Mouse (Mus musculus): ENCODE measurements around the gene Cdk5r1. TPM values are rescaled to one million over a fixed set of nuclear protein-coding genes. Genes with fewer than 3 reads are reported as not detected.

Gene Cdk5r1
- polyA plus RNA-seq, 1 experiment from 2014 or later: 58.8 TPM

DNA sequence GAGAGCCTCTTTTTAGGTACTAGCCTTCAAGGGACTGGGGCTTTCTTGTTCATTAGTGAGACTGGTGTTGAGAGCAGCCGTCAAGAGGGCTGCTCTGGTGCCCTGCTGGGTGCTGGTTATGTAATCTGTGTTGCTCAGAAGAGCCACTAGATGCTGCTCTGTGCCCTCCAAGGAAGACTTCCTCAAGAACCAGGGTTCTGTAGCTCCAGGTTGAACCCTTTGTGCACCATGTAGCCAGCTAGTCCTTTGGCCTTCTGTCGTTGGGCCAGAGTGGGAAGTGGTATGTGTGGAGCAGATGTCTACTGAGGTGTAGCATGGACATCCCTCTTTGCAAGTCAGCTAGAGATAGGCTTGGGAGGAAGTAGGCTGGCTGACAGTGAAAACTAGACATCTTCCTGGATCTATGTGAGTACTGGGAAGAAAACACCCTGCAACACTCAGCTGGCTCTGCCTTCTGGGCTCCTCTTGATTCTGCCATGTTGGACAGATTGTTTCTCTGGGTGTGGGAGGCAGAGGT lies 2.6 kb upstream of the Cdk5r1 start:
- 71% methylated on average over 2 of the region's 2 CpGs for WGBS
- H3K9ac ChIP-seq (replicated peaks): no peak overlapping the region
- no peak overlapping the region for H3K4me3 ChIP-seq
- H3K4me2 ChIP-seq (replicated peaks): no peak overlapping the region
- H3K27me3 ChIP-seq: peaks cover 38% of the 10 kb centered on the region
- no peak overlapping the region for H3K27ac ChIP-seq (replicated peaks)
- ATAC-seq (ENCODE audit: low FRiP score, low read depth): no peak
- peaks cover 22% of the 10 kb centered on the region for H3K4me1 ChIP-seq
- H3K9me3 ChIP-seq: no peaks in the 10 kb centered on the region
- H3K36me3 ChIP-seq: peaks cover 45% of the 10 kb centered on the region

DNA sequence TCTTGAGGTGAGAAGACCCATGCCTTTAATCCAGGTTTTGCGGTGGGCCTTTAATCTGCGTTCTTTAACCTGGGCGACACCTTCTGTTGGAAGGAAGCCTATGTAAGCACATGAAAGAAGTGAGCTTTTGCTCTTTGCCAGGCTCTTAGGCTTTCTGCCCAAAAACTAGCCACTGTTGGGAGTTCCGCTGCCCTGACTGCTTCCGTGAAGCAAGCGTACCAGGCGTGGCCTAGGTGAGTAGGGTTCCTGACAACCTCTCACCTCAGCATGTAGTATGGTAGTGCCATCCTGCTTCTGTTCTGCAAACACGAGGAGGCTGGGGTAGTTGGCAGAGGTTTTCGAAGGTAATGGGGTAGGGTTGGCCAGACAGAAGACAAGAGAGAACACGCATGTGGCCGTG lies 2.0 kb upstream of the Cdk5r1 start:
- no peaks in the 10 kb centered on the region for H3K9me3 ChIP-seq
- peaks cover 28% of the 10 kb centered on the region for H3K4me1 ChIP-seq
- no peak overlapping the region for H3K9ac ChIP-seq (replicated peaks)
- no peak for ATAC-seq (ENCODE audit: low FRiP score, low read depth)
- WGBS: 93% methylated on average over 11 of the region's 11 CpGs
- peaks cover 43% of the 10 kb centered on the region for H3K27me3 ChIP-seq
- peak overlapping the region; percentile 96; the same call in 1 of the 2 replicates for H3K27ac ChIP-seq (replicated peaks)
- no peak overlapping the region for H3K4me3 ChIP-seq
- H3K4me2 ChIP-seq (replicated peaks): no peak overlapping the region
- H3K36me3 ChIP-seq: peaks cover 45% of the 10 kb centered on the region

DNA sequence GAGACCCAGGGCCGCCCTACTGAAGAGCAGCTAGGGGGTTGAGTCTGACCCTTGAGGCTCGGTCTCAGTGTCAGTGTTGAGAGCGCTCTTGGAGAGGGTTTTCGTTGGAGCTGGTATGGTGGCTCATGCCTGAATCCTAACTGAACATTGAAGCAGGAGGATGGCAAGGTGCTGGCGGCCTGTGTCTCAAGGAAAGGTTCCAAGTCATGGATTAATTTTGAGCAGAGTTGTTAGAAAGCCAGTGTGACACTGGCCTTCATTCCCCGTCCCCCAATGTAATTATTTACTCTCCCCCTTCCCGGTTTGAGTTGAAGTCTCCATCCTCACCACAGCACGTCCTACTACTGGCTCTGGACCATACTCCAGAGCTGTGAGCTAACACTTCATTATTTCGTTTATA lies 1.3 kb upstream of the Cdk5r1 start:
- WGBS: 81% methylated on average over 9 of the region's 9 CpGs
- Histone ChIP-seq H3K36me3 (peaks cover 39% of the 10 kb centered on the region), H3K9ac (replicated peaks) (no peak overlapping the region), H3K4me3 (no peak overlapping the region), H3K27ac (replicated peaks) (peak overlapping the region; percentile 96), H3K9me3 (no peaks in the 10 kb centered on the region), H3K4me2 (replicated peaks) (peak overlapping the region; percentile 82; the same call in 1 of the 2 replicates), H3K4me1 (peaks cover 30% of the 10 kb centered on the region), H3K27me3 (peaks cover 44% of the 10 kb centered on the region)
- ATAC-seq (ENCODE audit: low FRiP score, low read depth): no peak

GRCm38 (mm10) chr11:80477341-80478199 lies 747 bp downstream of the Cdk5r1 start:
- Histone ChIP-seq H3K9ac (replicated peaks) (peak overlapping the region; percentile 96), H3K27me3 (peaks cover 49% of the 10 kb centered on the region), H3K27ac (replicated peaks) (peak overlapping the region; percentile 96), H3K9me3 (no peaks in the 10 kb centered on the region), H3K36me3 (peaks cover 24% of the 10 kb centered on the region), H3K4me3 (peak overlapping the region; percentile 89), H3K4me2 (replicated peaks) (peak overlapping the region; percentile 82), H3K4me1 (peaks cover 44% of the 10 kb centered on the region)
- ATAC-seq (ENCODE audit: low FRiP score, low read depth): peak; percentile 38
- WGBS: 11% methylated on average over 55 of the region's 55 CpGs

- peaks cover 13% of the 10 kb centered on the region; the same call in 1 of the 2 replicates for H3K36me3 ChIP-seq
- H3K4me1 ChIP-seq: peaks cover 57% of the 10 kb centered on the region
- peaks cover 57% of the 10 kb centered on the region for H3K27me3 ChIP-seq
- H3K4me2 ChIP-seq (replicated peaks): peak overlapping the region; percentile 82
- ATAC-seq (ENCODE audit: low FRiP score, low read depth): no peak
- no peaks in the 10 kb centered on the region for H3K9me3 ChIP-seq
- H3K27ac ChIP-seq (replicated peaks): peak overlapping the region; percentile 96
- peak overlapping the region; percentile 89 for H3K4me3 ChIP-seq
- 51% methylated on average over 14 of the region's 14 CpGs for WGBS
- H3K9ac ChIP-seq (replicated peaks): peak overlapping the region; percentile 96
Observed at GRCm38 (mm10) chr11:80478694-80479412, 2.0 kb downstream of the Cdk5r1 start.

DNA sequence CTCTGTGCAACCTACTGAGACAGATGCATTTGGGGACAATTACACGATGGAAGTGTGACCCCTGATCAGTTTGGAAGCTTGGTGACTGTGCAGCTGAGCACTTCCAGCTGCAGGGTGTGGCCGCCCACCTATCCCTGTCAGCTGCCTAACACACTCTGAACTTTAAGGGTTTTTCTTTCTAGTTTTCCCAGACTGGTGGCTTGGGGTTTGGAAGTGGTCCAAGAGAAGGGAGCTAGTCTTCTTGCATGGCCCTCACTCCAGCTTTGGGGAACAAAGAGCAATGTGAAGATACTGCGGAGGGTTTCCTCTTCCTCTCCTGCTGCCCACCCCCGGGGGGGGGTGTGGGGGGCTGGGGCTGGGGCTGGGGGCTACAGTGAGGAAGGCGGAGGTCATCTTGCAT lies 2.6 kb downstream of the Cdk5r1 start:
- WGBS: 51% methylated on average over 5 of the region's 5 CpGs
- H3K27me3 ChIP-seq: peaks cover 56% of the 10 kb centered on the region

GRCm38 (mm10) chr11:80479906-80480866 lies 3.4 kb downstream of the Cdk5r1 start:
- Histone ChIP-seq H3K9me3 (no peaks in the 10 kb centered on the region), H3K4me3 (peak overlapping the region; percentile 89), H3K27me3 (peaks cover 50% of the 10 kb centered on the region), H3K4me2 (replicated peaks) (peak overlapping the region; percentile 82), H3K4me1 (peaks cover 69% of the 10 kb centered on the region), H3K9ac (replicated peaks) (peak overlapping the region; percentile 96), H3K36me3 (peaks cover 12% of the 10 kb centered on the region; the same call in 1 of the 2 replicates), H3K27ac (replicated peaks) (0 out of 2 replicates have a peak overlapping the region, but pooled peaks have one; percentile 50)
- no peak for ATAC-seq (ENCODE audit: low FRiP score, low read depth)
- 70% methylated on average over 31 of the region's 31 CpGs for WGBS

More for the DNA sequence above, 2.6 kb downstream of the Cdk5r1 start:
- Histone ChIP-seq H3K4me1 (peaks cover 62% of the 10 kb centered on the region), H3K4me3 (peak overlapping the region; percentile 89), H3K27ac (replicated peaks) (peak overlapping the region; percentile 96), H3K9me3 (no peaks in the 10 kb centered on the region), H3K9ac (replicated peaks) (peak overlapping the region; percentile 96), H3K4me2 (replicated peaks) (peak overlapping the region; percentile 82), H3K36me3 (peaks cover 12% of the 10 kb centered on the region; the same call in 1 of the 2 replicates)
- no peak for ATAC-seq (ENCODE audit: low FRiP score, low read depth)

DNA sequence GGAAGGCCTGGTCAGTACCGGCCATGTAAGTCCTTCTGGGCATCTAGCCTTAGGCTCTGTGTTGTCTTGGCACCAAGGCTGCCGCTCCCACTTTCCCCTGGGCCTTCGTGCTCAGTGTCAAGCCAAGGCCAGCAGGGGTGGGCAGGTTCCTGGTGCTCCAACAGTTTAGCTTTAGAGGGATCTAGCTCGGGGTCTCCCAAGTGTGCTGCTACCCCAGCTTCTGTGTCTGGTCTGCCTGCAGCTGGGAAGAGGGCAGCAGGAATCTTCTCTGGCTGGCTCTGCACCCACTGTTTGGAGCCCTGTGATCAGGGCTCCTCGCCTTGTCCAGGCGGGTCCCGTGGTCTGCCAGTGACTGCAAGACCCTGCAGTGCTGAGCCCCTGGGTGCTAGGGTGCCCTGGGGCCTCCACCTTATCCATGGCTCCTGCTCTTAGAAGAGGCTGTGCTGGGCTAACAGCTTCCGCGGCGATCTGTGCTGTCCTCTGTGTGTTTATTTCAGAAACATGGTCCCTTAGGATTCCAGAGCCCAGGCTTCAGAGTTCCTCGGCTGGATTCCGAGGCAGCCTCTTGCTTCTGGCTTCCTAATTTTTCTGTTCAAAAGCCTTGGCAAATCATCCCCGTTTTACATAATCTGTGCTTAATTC lies 4.7 kb downstream of the Cdk5r1 start:
- ATAC-seq (ENCODE audit: low FRiP score, low read depth): no peak
- H3K4me1 ChIP-seq: peaks cover 63% of the 10 kb centered on the region
- H3K27ac ChIP-seq (replicated peaks): peak overlapping the region; percentile 16; the same call in 1 of the 2 replicates

DNA sequence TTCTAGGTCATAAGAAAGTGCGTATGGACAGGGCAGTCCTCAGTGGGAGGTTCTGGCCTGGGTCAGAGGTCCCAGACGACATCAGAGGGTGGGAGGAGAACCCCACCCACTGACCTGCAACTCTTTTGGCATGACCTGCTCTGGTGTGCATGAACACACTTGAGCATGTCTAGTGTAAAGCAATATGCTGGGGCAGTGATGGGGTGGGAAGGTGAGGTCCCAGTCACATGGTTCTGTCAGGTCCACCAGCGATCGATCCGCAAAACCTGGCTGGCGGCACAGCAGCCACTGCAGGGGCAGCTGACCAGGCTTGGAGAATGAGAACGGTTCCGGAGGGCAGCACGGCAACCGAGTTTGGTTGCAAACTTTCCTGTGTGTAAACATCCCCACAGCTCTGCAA lies 5.5 kb downstream of the Cdk5r1 start:
- no peaks in the 10 kb centered on the region for H3K9me3 ChIP-seq
- H3K36me3 ChIP-seq: peaks cover 12% of the 10 kb centered on the region; the same call in 1 of the 2 replicates
- no peak overlapping the region for H3K4me3 ChIP-seq
- no peak overlapping the region for H3K27ac ChIP-seq (replicated peaks)
- peaks cover 55% of the 10 kb centered on the region for H3K27me3 ChIP-seq
- ATAC-seq (ENCODE audit: low FRiP score, low read depth): no peak
- WGBS: 78% methylated on average over 10 of the region's 10 CpGs
- H3K4me1 ChIP-seq: peaks cover 63% of the 10 kb centered on the region
- no peak overlapping the region for H3K4me2 ChIP-seq (replicated peaks)
- no peak overlapping the region for H3K9ac ChIP-seq (replicated peaks)

More for the DNA sequence above, 4.7 kb downstream of the Cdk5r1 start:
- H3K36me3 ChIP-seq: peaks cover 12% of the 10 kb centered on the region; the same call in 1 of the 2 replicates
- H3K9me3 ChIP-seq: no peaks in the 10 kb centered on the region
- WGBS: 69% methylated on average over 13 of the region's 13 CpGs
- H3K27me3 ChIP-seq: peaks cover 52% of the 10 kb centered on the region
- peak overlapping the region; percentile 82 for H3K4me2 ChIP-seq (replicated peaks)
- peak overlapping the region; percentile 32 for H3K4me3 ChIP-seq
- H3K9ac ChIP-seq (replicated peaks): peak overlapping the region; percentile 48; the same call in 1 of the 2 replicates

GRCm38 (mm10) chr11:80482921-80483320 lies 6.1 kb downstream of the Cdk5r1 start:
- H3K4me2 ChIP-seq (replicated peaks): 0 out of 2 replicates have a peak overlapping the region, but pooled peaks have one; percentile 2
- peaks cover 62% of the 10 kb centered on the region for H3K4me1 ChIP-seq
- peaks cover 12% of the 10 kb centered on the region; the same call in 1 of the 2 replicates for H3K36me3 ChIP-seq
- no peak for ATAC-seq (ENCODE audit: low FRiP score, low read depth)
- no peaks in the 10 kb centered on the region for H3K9me3 ChIP-seq
- H3K27me3 ChIP-seq: peaks cover 57% of the 10 kb centered on the region
- peak overlapping the region; percentile 73; the same call in 1 of the 2 replicates for H3K27ac ChIP-seq (replicated peaks)
- no peak overlapping the region for H3K9ac ChIP-seq (replicated peaks)
- 82% methylated on average over 7 of the region's 7 CpGs for WGBS
- no peak overlapping the region for H3K4me3 ChIP-seq
